Mouse (Mus musculus): ENCODE results near the gene Bcl2a1b.
"Not testable (repeated sequence)": the region's sequence is repeated elsewhere in the genome, so short reads cannot be mapped to it uniquely, and the experiment has no call there.

DNA sequence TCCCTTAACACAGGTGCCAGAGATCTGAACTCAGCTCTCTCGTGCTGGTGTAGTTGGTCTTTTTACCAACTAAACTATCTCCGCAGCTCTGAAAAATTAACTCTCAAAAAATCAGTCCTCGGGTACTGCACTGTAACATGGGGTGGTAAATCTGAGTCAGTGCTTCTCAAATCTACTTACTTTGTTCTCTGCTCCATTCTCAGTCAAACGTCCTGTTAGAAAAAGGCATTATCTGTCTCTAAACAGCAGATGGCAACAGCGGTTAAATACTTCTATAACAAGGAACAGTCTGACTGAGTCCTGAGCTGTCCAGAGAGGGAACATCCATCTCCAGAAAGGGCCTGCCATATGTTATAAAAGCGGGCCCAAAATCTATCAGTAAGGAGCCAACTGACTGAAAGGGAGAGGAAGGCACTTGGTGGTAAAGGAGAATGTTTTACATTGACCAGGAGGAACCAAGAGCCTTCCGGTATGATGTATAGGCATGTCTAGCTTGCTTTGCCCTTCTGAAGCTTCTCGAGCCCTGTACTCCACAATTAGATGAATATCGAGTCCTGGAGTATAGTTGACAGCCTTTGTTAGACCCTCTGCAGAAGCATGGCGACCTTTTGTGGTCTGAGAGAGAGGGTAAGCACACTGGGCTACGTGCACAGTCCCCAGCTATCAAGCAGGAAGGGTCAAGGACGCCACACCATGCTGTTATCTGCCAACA lies 11.5 kb downstream of the Bcl2a1b start, which contains the start of gene Mthfs:
- not testable (repeated sequence) for TF ChIP-seq E2F4 (IDR thresholded peaks at IDR 0.05; ENCODE audit: borderline replicate concordance, low read depth, low read length); SIN3A (IDR thresholded peaks at IDR 0.05; ENCODE audit: low read length); POLR2AphosphoS2 (IDR thresholded peaks at IDR 0.05; ENCODE audit: low read length); EP300 (IDR thresholded peaks at IDR 0.05; ENCODE audit: low read depth in 1 of 2, low read length in 2 of 2)
- TF ChIP-seq CTCF (IDR thresholded peaks at IDR 0.05 in 2 of 3, conservative IDR thresholded peaks at IDR 0.05 in 1 of 3; ENCODE audit: control insufficient read depth in 1 of 3, insufficient read depth in 1 of 3, low read depth in 2 of 3, low read length in 3 of 3, poor library complexity in 1 of 3, severe bottlenecking in 1 of 3): peak in 1 of 3 experiments; percentile 11; a peak in 1 of 6 replicates
